Comparison of ENCODE assay signal across 18 mouse cellular contexts in genomic region chr5:77445431-77445830, GRCm38 (mm10). TPM values are rescaled to one million over a fixed set of nuclear protein-coding genes. Genes with fewer than 3 reads are reported as not detected.
DNase-seq lines count a peak whose midpoint lies in the region; ATAC-seq and TF ChIP-seq lines count a peak whose summit lies in the region.
"Had no signal": no experiment of that assay in that cellular context is flagged by ENCODE, and none has a peak within 500 bp of the region (broad histone marks: within the 10 kb centered on the region; RNA-seq: fewer than 3 reads in every experiment).

No protein-coding gene starts in this region.

- H3K4me3 ChIP-seq in kidney, adult 2 months (ENCODE audit: insufficient read depth, low read depth, low read length) = no peak overlapping the region
- H3K4me3 ChIP-seq in kidney, embryonic 16.5 days (ENCODE audit: low read length) = no peak overlapping the region
- no peak overlapping the region for H3K4me3 ChIP-seq in hindbrain, embryonic 12.5 days
- H3K4me3 ChIP-seq: embryonic facial prominence, embryonic 12.5 days; forebrain, embryonic 15.5 days; heart, embryonic 12.5 days; hindbrain, embryonic 10.5 days had no signal

- DNase-seq in kidney, adult 2 months = peak; percentile 64
- no peak for DNase-seq in kidney, adult 11 months
- no peak for DNase-seq in kidney, postnatal 10 days
- DNase-seq in kidney, postnatal 14 days = peak; percentile 29
- no peak for DNase-seq in thymus, postnatal 4 days
- DNase-seq in layer of hippocampus, adult 18-20 months (ENCODE audit: low spot score in 2 of 2) = no peak
- DNase-seq: adrenal gland, postnatal 10 days; cerebellum, adult 11 months; cerebellum, adult 8-10 months; cerebellum, postnatal 25 days; gastrocnemius, postnatal 36 days had no signal

- TF ChIP-seq POLR2A in kidney, adult 2 months (IDR thresholded peaks at IDR 0.05; ENCODE audit: low read depth, low read length) = no peak

- H3K27me3 ChIP-seq in kidney, adult 2 months (replicated peaks; ENCODE audit: control insufficient read depth, insufficient read depth, low read length) = no peaks in the 10 kb centered on the region
- H3K27me3 ChIP-seq in kidney, embryonic 16.5 days (ENCODE audit: insufficient read depth, low read length) = no peaks in the 10 kb centered on the region
- no peaks in the 10 kb centered on the region for H3K27me3 ChIP-seq in hindbrain, embryonic 12.5 days
- H3K27me3 ChIP-seq: embryonic facial prominence, embryonic 12.5 days; forebrain, embryonic 15.5 days; heart, embryonic 12.5 days had no signal

- no peaks in the 10 kb centered on the region for H3K36me3 ChIP-seq in kidney, adult 2 months (ENCODE audit: control insufficient read depth, insufficient read depth, low read length)
- no peaks in the 10 kb centered on the region for H3K36me3 ChIP-seq in kidney, embryonic 16.5 days (ENCODE audit: insufficient read depth, low read length)
- H3K36me3 ChIP-seq in hindbrain, embryonic 12.5 days = no peaks in the 10 kb centered on the region
- H3K36me3 ChIP-seq: embryonic facial prominence, embryonic 12.5 days; forebrain, embryonic 15.5 days; heart, embryonic 12.5 days; hindbrain, embryonic 10.5 days had no signal

- H3K27ac ChIP-seq in kidney, adult 2 months (ENCODE audit: insufficient read depth, low read depth, low read length) = no peak overlapping the region
- H3K27ac ChIP-seq in kidney, embryonic 16.5 days (ENCODE audit: low read length) = no peak overlapping the region
- H3K27ac ChIP-seq in hindbrain, embryonic 12.5 days = no peak overlapping the region
- H3K27ac ChIP-seq: embryonic facial prominence, embryonic 12.5 days; forebrain, embryonic 15.5 days; hindbrain, embryonic 10.5 days had no signal

- no peak for TF ChIP-seq CTCF in kidney, adult 2 months (conservative IDR thresholded peaks at IDR 0.05; ENCODE audit: insufficient read depth, insufficient read length, low read depth, low read length)

- no peak overlapping the region for H3K4me2 ChIP-seq in kidney, embryonic 16.5 days (replicated peaks; ENCODE audit: low read depth, low read length)
- H3K4me2 ChIP-seq in hindbrain, embryonic 12.5 days (replicated peaks) = no peak overlapping the region
- H3K4me2 ChIP-seq: embryonic facial prominence, embryonic 12.5 days; forebrain, embryonic 15.5 days; heart, embryonic 12.5 days had no signal

- H3K4me1 ChIP-seq in kidney, adult 2 months (ENCODE audit: control insufficient read depth, insufficient read depth, low read length) = peaks cover 20% of the 10 kb centered on the region
- H3K4me1 ChIP-seq in kidney, embryonic 16.5 days (ENCODE audit: insufficient read depth, low read length) = no peaks in the 10 kb centered on the region
- no peaks in the 10 kb centered on the region for H3K4me1 ChIP-seq in hindbrain, embryonic 12.5 days
- H3K4me1 ChIP-seq: embryonic facial prominence, embryonic 12.5 days; forebrain, embryonic 15.5 days; heart, embryonic 12.5 days had no signal

- 66% methylated on average over 4 of the region's 4 CpGs for WGBS in kidney, adult 2 months
- WGBS in kidney, embryonic 16.5 days = 82% methylated on average over 4 of the region's 4 CpGs
- WGBS in hindbrain, embryonic 12.5 days = 91% methylated on average over 4 of the region's 4 CpGs

- no peak overlapping the region for H3K9ac ChIP-seq in kidney, embryonic 16.5 days (replicated peaks; ENCODE audit: low read length)
- no peak overlapping the region for H3K9ac ChIP-seq in hindbrain, embryonic 12.5 days
- H3K9ac ChIP-seq: embryonic facial prominence, embryonic 12.5 days; forebrain, embryonic 15.5 days; heart, embryonic 12.5 days had no signal

- H3K9me3 ChIP-seq in kidney, embryonic 16.5 days (ENCODE audit: low read length) = no peaks in the 10 kb centered on the region
- H3K9me3 ChIP-seq in hindbrain, embryonic 12.5 days (replicated peaks) = no peaks in the 10 kb centered on the region
- H3K9me3 ChIP-seq: forebrain, embryonic 15.5 days; heart, embryonic 12.5 days had no signal

- ATAC-seq in kidney, embryonic 16.5 days (ENCODE audit: low FRiP score, low TSS enrichment) = 0 out of 2 replicates have a peak, but pooled peaks have one; percentile 39
- ATAC-seq in hindbrain, embryonic 12.5 days (ENCODE audit: low FRiP score) = no peak
- ATAC-seq: forebrain, embryonic 15.5 days had no signal

RNA-seq across cellular contexts. Expression of gene Igfbp7, which starts 37.6 kb away (rescaled TPM):
- polyA plus RNA-seq in kidney, adult 2 months (2012; rRNA removed) = 4,855 and 6,899 TPM in 2 replicates
- polyA plus RNA-seq in kidney, embryonic 16.5 days (2015; fragmentation: Nextera tagmentation; extraction: Ambion mirVana) = 455 and 475 TPM in 2 replicates
- polyA plus RNA-seq in hindbrain, embryonic 12.5 days (2016; fragmentation: Nextera tagmentation; extraction: Ambion mirVana) = 32.2 and 33.7 TPM in 2 replicates
- total RNA-seq in layer of hippocampus, adult 18-20 months (2021) = 10 to 100 TPM; 21.4 to 23.5 TPM
- total RNA-seq: MEL had no signal

Comparison
In these comparisons a context has a peak if more than half of its experiments do, and no peak if none do; other contexts are left out.
1. DNase-seq: peak in kidney, adult 2 months (single experiment) and kidney, postnatal 14 days (single experiment); none in kidney, adult 11 months (single experiment), kidney, postnatal 10 days (single experiment), thymus, postnatal 4 days (single experiment) and layer of hippocampus, adult 18-20 months (0 of 2).
2. RNA of gene Igfbp7, which starts 37.6 kb away (polyA plus RNA-seq): 4,855 to 6,899 TPM in kidney, adult 2 months and 455 to 475 TPM in kidney, embryonic 16.5 days; 32.2 to 33.7 TPM in hindbrain, embryonic 12.5 days; every median in the first group is over 10 times any median in the second.